Mouse (Mus musculus) layer of hippocampus, postnatal 36 days (tissue): ENCODE results near the gene Arhgap45. TPM values are rescaled to one million over a fixed set of nuclear protein-coding genes. Genes with fewer than 3 reads are reported as not detected.

Experiments
- DNase-seq, 2 experiments: peaks; one replicate each; pipeline ENCODE4 v3.0.0; 2022
- total RNA-seq, 2 experiments: library from RNA; stranded (reverse); gene quantifications; 2 replicates each; pipeline ENCODE4 v1.2.3; 2021

Gene Arhgap45
- total RNA-seq, result 1 to 10 TPM; 3.2 to 4.2 TPM

- no peak for DNase-seq
These were observed at the start of gene Arhgap45 for GRCm38 (mm10) chr10:80016511-80016910. Gene Arhgap45, plus strand, starts transcription at chr10:80016653.

GRCm38 (mm10) chr10:79966886-79967400, 49.5 kb upstream of the Arhgap45 start:
- no peak for DNase-seq

GRCm38 (mm10) chr10:79968181-79968580, 48.3 kb upstream of the Arhgap45 start:
- no peak for DNase-seq

- no peak for DNase-seq
These were observed 47.3 kb upstream of the Arhgap45 start for GRCm38 (mm10) chr10:79969124-79969568.

- no peak for DNase-seq
These were observed 45.9 kb upstream of the Arhgap45 start, which contains the start of gene Grin3b for GRCm38 (mm10) chr10:79970415-79971182. Gene Grin3b, plus strand, starts transcription at chr10:79970715.

GRCm38 (mm10) chr10:79971183-79971497, 45.3 kb upstream of the Arhgap45 start:
- DNase-seq, result no peak

- DNase-seq, result no peak
These were observed 43.6 kb upstream of the Arhgap45 start for GRCm38 (mm10) chr10:79972831-79973230.

- DNase-seq, result no peak
These were observed 42.4 kb upstream of the Arhgap45 start for GRCm38 (mm10) chr10:79974087-79974486.

GRCm38 (mm10) chr10:79974668-79975067, 41.8 kb upstream of the Arhgap45 start:
- no peak for DNase-seq

GRCm38 (mm10) chr10:79976071-79976721, 40.3 kb upstream of the Arhgap45 start:
- DNase-seq, result no peak

- no peak for DNase-seq
These were observed 39.7 kb upstream of the Arhgap45 start for GRCm38 (mm10) chr10:79976722-79977107.

- DNase-seq, result no peak
These were observed 39.1 kb upstream of the Arhgap45 start for GRCm38 (mm10) chr10:79977324-79977723.

GRCm38 (mm10) chr10:79978061-79978460, 38.4 kb upstream of the Arhgap45 start:
- no peak for DNase-seq

- no peak for DNase-seq
These were observed 36.9 kb upstream of the Arhgap45 start for GRCm38 (mm10) chr10:79979401-79980155.

GRCm38 (mm10) chr10:79983205-79983604, 33.2 kb upstream of the Arhgap45 start:
- DNase-seq, result no peak

GRCm38 (mm10) chr10:79983670-79984069, 32.8 kb upstream of the Arhgap45 start:
- peak; percentile 58 to 65 for DNase-seq

GRCm38 (mm10) chr10:79984195-79984816, 32.1 kb upstream of the Arhgap45 start, which contains the start of gene Tmem259:
Gene Tmem259, minus strand, starts transcription at chr10:79984330.
- peak; percentile 83 for DNase-seq

- peak; percentile 94 to 96 for DNase-seq
These were observed 31.6 kb upstream of the Arhgap45 start for GRCm38 (mm10) chr10:79984871-79985270.

GRCm38 (mm10) chr10:79985334-79986231, 30.9 kb upstream of the Arhgap45 start:
- DNase-seq, result peak; percentile 57 to 66

- no peak for DNase-seq
These were observed 30.1 kb upstream of the Arhgap45 start for GRCm38 (mm10) chr10:79986232-79986878.

GRCm38 (mm10) chr10:79986963-79987362, 29.5 kb upstream of the Arhgap45 start:
- DNase-seq, result peak; percentile 74 to 79
